Mouse (Mus musculus) hindbrain, postnatal 0 days (tissue): Measurements from ENCODE around the gene Fbxl2. TPM values are rescaled to one million over a fixed set of nuclear protein-coding genes. Genes with fewer than 3 reads are reported as not detected.
A peak's percentile ranks its signal among the peaks of the same experiment; 100 is the strongest.

Experiments used
- ATAC-seq: fragments of 200-750 bp; cut with Nextera tagmentation; 2 replicates; pipeline ENCODE4 v1.8.0; 2017; ENCODE audit warnings: mild to moderate bottlenecking, moderate TSS enrichment, moderate library complexity
- DNase-seq: peaks from one replicate; pipeline ENCODE4 v3.0.0-alpha.2; 2015; ENCODE audit warnings: low spot score
- H3K27ac ChIP-seq: fragments of 300-500 bp; sonication (generic); 2 replicates; pipeline ENCODE4 v1.5.1; 2014; ENCODE audit warnings: mild to moderate bottlenecking
- H3K27me3 ChIP-seq: fragments of 300-500 bp; sonication (generic); 2 replicates; pipeline ENCODE4 v1.6.1; 2014; ENCODE audit warnings: low read length, mixed read lengths; ENCODE audit not compliant: insufficient read depth
- H3K36me3 ChIP-seq: fragments of 300-500 bp; sonication (generic); 2 replicates; pipeline ENCODE4 v1.6.1; 2014; ENCODE audit warnings: low read length, mixed read lengths; ENCODE audit not compliant: insufficient read depth
- H3K4me1 ChIP-seq: fragments of 300-500 bp; sonication (generic); 2 replicates; pipeline ENCODE4 v1.6.1; 2014; ENCODE audit warnings: antibody characterized with exemption, low read length, mixed read lengths; ENCODE audit not compliant: insufficient read depth
- H3K4me2 ChIP-seq: fragments of 300-500 bp; sonication (generic); 2 replicates; pipeline ENCODE4 v1.6.1; 2014; ENCODE audit warnings: low read depth, mild to moderate bottlenecking, low read length, moderate library complexity, mixed read lengths
- H3K4me3 ChIP-seq: fragments of 300-500 bp; sonication (generic); 2 replicates; pipeline ENCODE4 v1.5.1; 2014; ENCODE audit warnings: low read length
- H3K9ac ChIP-seq: fragments of 300-500 bp; sonication (generic); replicated peaks from 2 replicates; pipeline ENCODE4 v1.6.1; 2014; ENCODE audit warnings: mild to moderate bottlenecking, low read length, moderate library complexity, mixed read lengths
- H3K9me3 ChIP-seq: fragments of 300-500 bp; sonication (generic); 2 replicates; pipeline ENCODE4 v1.6.1; 2016; ENCODE audit warnings: low read length, mixed read lengths
- CTCF ChIP-seq: IDR thresholded peaks from 2 replicates; pipeline ENCODE4 v1.5.1; 2016; ENCODE audit warnings: antibody characterized with exemption, control low read depth, low read depth
- WGBS: fragments of 180-500 bp; shearing (Covaris S2); extraction: QIAGEN DNeasy Blood & Tissue Kit; methylation state at CpG from one replicate; pipeline ENCODE4 v1.1.7; 2014; 5-methylcytosine and 5-hydroxymethylcytosine counted together
- polyA plus RNA-seq: library from polyadenylated mRNA; unstranded; fragments of >200 nt; fragmentation: Nextera tagmentation; extraction: Ambion mirVana; gene quantifications from 2 replicates; pipeline ENCODE4 v1.2.1, GENCODE M21; 2015
- total RNA-seq: library from RNA; depleted of rRNA; stranded (reverse); fragments of >200 nt; gene quantifications from 2 replicates; pipeline ENCODE4 v1.2.3, GENCODE M21; 2014; rRNA removed

Fbxl2 gene
- total and polyA plus RNA-seq, 2 experiments from 2014 or later: 27.4 to 36.8 TPM

DNA sequence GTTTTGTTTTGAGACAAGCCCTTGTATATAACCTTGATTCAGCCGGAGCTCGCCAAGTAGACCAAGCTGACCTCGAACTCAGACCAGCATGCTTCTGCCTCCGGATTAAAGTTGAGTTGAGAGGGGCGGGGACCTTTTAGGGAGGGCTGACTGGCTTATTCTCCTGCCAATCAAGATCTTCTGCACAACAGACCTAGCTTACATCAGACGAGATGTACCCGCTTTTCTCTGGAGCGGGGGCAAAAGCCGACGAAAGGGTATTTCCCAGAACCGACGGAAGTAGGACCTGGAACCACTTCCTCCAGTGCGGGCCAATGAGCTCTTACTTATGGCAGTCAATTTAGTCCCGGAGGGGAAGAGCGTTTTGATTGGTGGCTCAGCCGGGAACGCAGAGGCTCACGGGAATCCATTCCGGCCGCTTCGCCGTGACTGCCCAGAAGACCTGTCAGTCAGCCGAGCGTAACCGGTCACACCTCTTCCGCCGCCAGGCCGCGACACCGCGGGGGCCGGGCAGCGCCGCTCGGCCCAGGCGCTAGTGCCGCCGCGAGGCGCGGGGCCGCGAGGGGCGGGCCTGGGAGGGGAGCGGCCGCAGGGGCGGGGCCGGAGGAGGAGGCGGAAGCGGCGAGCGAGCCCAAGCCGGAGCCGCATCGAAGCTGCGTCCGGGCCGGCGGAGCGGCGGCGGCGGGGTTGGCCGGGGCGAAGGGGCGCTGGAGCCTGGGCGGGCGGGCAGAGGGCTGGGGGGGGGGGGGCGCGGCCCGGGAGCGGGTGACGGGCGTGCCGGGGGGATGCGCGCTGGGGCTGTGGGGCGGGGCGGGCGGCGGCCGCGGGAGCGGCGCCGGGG lies 115.2 kb downstream of the Fbxl2 start, which contains the start of gene Ubp1:
Gene Ubp1 (plus strand): TSS at position 401 of the 841 bp plus-strand sequence.
- Histone ChIP-seq H3K27me3 (no peaks in the 10 kb centered on the region), H3K27ac (peak within 1 kb of the TSS; percentile 90), H3K4me3 (peak within 1 kb of the TSS; percentile 94), H3K9ac (peak within 1 kb of the TSS; percentile 91), H3K4me2 (peak within 1 kb of the TSS; percentile 90), H3K9me3 (no peaks in the 10 kb centered on the region), H3K36me3 (no peaks in the 10 kb centered on the region), H3K4me1 (peaks cover 13% of the 10 kb centered on the region)
- ATAC-seq (peak; percentile 98), DNase-seq (peak; percentile 99)
- WGBS: under 1% methylated on average over 47 of the region's 86 CpGs
- TF ChIP-seq CTCF: no peak

DNA sequence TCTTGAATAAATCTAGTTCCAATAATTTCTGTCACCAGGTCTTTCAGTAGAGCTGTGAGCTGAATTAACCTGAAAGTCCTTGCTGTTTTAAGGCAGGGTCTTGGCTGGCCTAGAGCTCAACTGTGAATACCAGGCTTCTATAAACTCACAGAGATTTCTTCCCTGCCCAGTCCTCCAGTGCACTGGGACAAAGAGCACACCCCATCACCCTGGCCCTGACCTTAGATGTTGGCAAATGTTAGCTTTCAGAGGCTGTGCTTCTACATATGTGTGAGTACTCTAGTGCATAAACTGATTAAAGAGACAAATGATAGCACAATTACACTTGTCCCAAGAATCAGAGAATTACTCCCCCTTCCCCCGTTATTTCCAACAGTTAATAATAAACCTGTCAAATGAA lies 116.3 kb downstream of the Fbxl2 start:
- Histone ChIP-seq H3K4me3 (no peak overlapping the region), H3K9ac (no peak overlapping the region), H3K9me3 (no peaks in the 10 kb centered on the region), H3K36me3 (no peaks in the 10 kb centered on the region; the same call in 1 of the 2 replicates), H3K4me1 (peaks cover 13% of the 10 kb centered on the region), H3K4me2 (peak overlapping the region; percentile 61; the same call in 1 of the 2 replicates), H3K27ac (no peak overlapping the region; the same call in 1 of the 2 replicates), H3K27me3 (no peaks in the 10 kb centered on the region)
- no peak for TF ChIP-seq CTCF
- WGBS: 78% methylated on average over 1 of the region's 1 CpGs
- no peak for DNase-seq
- ATAC-seq: no peak

DNA sequence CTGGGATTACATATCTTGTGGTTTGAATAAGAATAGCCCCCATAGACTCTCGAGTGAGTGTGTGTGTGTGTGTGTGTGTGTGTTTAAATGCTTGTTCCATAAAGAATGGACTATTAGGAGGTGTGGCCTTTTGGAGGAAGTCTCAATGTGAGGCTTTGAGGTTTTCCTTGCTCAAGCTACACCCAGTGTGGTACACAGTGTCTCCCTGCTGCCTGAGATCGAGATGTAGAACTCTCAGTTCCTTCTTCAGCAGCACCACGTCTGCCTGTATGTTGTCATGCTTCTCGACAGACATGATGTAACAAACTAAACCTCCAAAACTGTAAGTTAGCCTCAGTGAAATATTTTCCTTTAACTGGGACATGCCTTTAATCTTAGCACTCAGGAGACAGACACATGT lies 117.4 kb downstream of the Fbxl2 start:
- Histone ChIP-seq H3K4me1 (peaks cover 13% of the 10 kb centered on the region), H3K4me3 (no peak overlapping the region), H3K36me3 (peaks cover 3% of the 10 kb centered on the region; the same call in 1 of the 2 replicates), H3K4me2 (no peak overlapping the region), H3K9ac (no peak overlapping the region), H3K27me3 (no peaks in the 10 kb centered on the region), H3K27ac (no peak overlapping the region), H3K9me3 (no peaks in the 10 kb centered on the region)
- ATAC-seq: no peak
- 82% methylated on average over 4 of the region's 4 CpGs for WGBS
- no peak for TF ChIP-seq CTCF
- no peak for DNase-seq

DNA sequence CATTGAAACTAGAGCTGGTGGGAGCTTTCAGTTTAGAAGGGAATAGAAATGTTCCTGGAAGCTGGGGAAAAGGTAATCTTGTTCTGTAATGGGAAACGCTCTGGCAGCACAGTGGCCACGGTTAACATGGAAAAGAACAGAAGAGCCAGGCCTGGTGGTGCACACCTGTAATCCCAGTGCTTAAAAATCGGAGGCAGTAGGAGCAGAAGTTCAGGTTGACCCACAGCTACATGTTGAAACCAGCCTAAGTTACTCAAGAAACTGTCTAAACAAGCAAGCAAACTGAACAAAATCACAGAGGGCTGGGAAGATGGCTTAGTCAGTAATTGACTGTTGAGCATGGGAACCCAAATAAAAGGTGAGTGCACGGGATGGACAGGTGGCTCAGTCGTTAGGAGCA lies 121.1 kb downstream of the Fbxl2 start:
- no peaks in the 10 kb centered on the region for H3K4me1 ChIP-seq
- no peak overlapping the region for H3K27ac ChIP-seq
- no peak for ATAC-seq
- no peak overlapping the region for H3K9ac ChIP-seq
- 92% methylated on average over 5 of the region's 5 CpGs for WGBS
- H3K36me3 ChIP-seq: peaks cover 17% of the 10 kb centered on the region; the same call in 1 of the 2 replicates
- no peak overlapping the region for H3K4me3 ChIP-seq
- H3K27me3 ChIP-seq: no peaks in the 10 kb centered on the region
- H3K9me3 ChIP-seq: no peaks in the 10 kb centered on the region
- H3K4me2 ChIP-seq: no peak overlapping the region
- no peak for DNase-seq
- no peak for TF ChIP-seq CTCF

DNA sequence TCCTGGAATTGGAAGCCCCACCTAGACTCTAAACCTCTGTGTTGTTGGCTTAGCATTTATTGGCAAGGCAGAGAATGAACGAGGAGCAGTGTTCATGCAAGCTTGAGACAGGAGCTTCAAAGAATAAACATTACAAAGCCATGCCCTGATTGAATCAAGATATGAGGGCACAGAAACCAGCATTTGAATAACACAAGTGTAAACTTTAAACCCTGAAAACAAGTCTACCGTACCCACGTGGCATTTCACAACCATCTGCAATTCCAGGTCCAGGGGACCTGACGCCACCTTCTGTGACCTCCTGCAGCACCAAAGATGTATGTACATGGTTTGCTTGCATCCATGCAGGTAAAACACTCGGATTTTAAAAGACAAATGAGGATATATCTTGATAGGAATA lies 123.3 kb downstream of the Fbxl2 start:
- TF ChIP-seq CTCF: no peak
- ATAC-seq (no peak), DNase-seq (no peak)
- Histone ChIP-seq H3K27me3 (no peaks in the 10 kb centered on the region), H3K9me3 (no peaks in the 10 kb centered on the region), H3K4me2 (no peak overlapping the region), H3K9ac (no peak overlapping the region), H3K4me1 (no peaks in the 10 kb centered on the region), H3K27ac (no peak overlapping the region), H3K36me3 (peaks cover 21% of the 10 kb centered on the region), H3K4me3 (no peak overlapping the region)
- whole genome bisulfite sequencing: 94% methylated on average over 5 of the region's 5 CpGs

DNA sequence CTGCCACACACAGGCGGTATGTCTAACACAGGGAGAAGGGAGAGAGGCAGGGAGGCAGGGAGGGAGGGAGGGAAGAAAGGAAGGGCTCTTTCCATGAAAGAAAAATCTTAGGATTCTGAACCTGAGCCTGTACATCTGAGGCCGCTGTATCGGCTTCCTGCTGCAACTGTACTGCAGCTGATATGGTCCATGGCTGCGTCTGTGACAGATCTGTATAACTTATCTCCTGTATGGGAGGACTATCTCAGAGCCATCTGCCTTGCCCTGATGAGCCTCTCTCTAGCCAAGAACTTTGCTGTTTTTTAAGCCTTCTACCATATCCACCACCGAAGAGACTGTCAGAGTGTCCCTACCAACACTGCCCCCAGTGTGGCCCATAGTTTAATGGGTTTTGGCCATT lies 130.2 kb downstream of the Fbxl2 start:
- DNase-seq: no peak
- no peak for TF ChIP-seq CTCF
- Histone ChIP-seq H3K4me3 (no peak overlapping the region), H3K27ac (no peak overlapping the region), H3K9me3 (no peaks in the 10 kb centered on the region), H3K4me1 (no peaks in the 10 kb centered on the region), H3K27me3 (no peaks in the 10 kb centered on the region), H3K4me2 (no peak overlapping the region), H3K36me3 (peaks cover 51% of the 10 kb centered on the region), H3K9ac (no peak overlapping the region)
- no peak for ATAC-seq
- WGBS: 98% methylated on average over 5 of the region's 5 CpGs

Other genes starting within 250 kb of the Fbxl2 start
- gene Ubp1, start 115.3 kb downstream of the Fbxl2 start, total RNA-seq: 50.5 and 59.3 TPM in 2 replicates
- gene Ubp1, start 115.3 kb downstream of the Fbxl2 start, polyA plus RNA-seq: 19.8 and 21.1 TPM in 2 replicates
- gene Susd5, start 10.9 kb upstream of the Fbxl2 start, total RNA-seq: 2.6 TPM in 2 replicates
- 1.8 and 2.0 TPM in 2 replicates for gene Susd5, start 10.9 kb upstream of the Fbxl2 start, polyA plus RNA-seq